Mouse (Mus musculus) heart, adult 2 months (tissue): ENCODE measurements around the gene Aqp3. TPM values are rescaled to one million over a fixed set of nuclear protein-coding genes. Genes with fewer than 3 reads are reported as not detected.
A peak's percentile ranks its signal among the peaks of the same experiment; 100 is the strongest.

Experiments
- DNase-seq, 2 experiments: peaks; one replicate each; pipeline ENCODE4 v3.0.0; 2021
- H3K27ac ChIP-seq: fragments of 200-600 bp; 2 replicates; pipeline ENCODE4 v1.8.1; 2022
- H3K27me3 ChIP-seq: fragments of 200-500 bp; 2 replicates; pipeline ENCODE4 v1.6.1; 2012; ENCODE audit warnings: mild to moderate bottlenecking, low read length, inconsistent platforms, mixed read lengths; ENCODE audit not compliant: control insufficient read depth, insufficient read depth
- H3K36me3 ChIP-seq: fragments of 200-500 bp; 2 replicates; pipeline ENCODE4 v1.6.1; 2012; ENCODE audit warnings: low read length, inconsistent platforms; ENCODE audit not compliant: control insufficient read depth, insufficient read depth
- H3K4me1 ChIP-seq: fragments of 200-500 bp; 2 replicates; pipeline ENCODE4 v1.6.1; 2011; ENCODE audit warnings: low read length; ENCODE audit not compliant: control insufficient read depth, insufficient read depth
- H3K4me3 ChIP-seq: fragments of 200-600 bp; 2 replicates; pipeline ENCODE4 v1.8.1; 2022
- H3K79me2 ChIP-seq: fragments of 200-500 bp; replicated peaks from 2 replicates; pipeline ENCODE4 v1.6.1; 2012; ENCODE audit warnings: mild to moderate bottlenecking, inconsistent platforms, low read length, moderate library complexity, mixed read lengths; ENCODE audit not compliant: control insufficient read depth, insufficient read depth
- H3K9ac ChIP-seq: fragments of 200-500 bp; 2 replicates; pipeline ENCODE4 v1.6.1; 2012; ENCODE audit warnings: low read depth, mild to moderate bottlenecking, control low read depth, inconsistent platforms, low read length, mixed read lengths
- CTCF ChIP-seq: fragments of 200-600 bp; IDR thresholded peaks from 2 replicates; pipeline ENCODE4 v1.8.1; 2022; ENCODE audit warnings: antibody characterized with exemption, mild to moderate bottlenecking, moderate library complexity
- EP300 ChIP-seq: fragments of 200-500 bp; IDR thresholded peaks from 2 replicates; pipeline ENCODE4 v1.6.1; 2011; ENCODE audit warnings: low read depth, low read length, control low read depth; ENCODE audit not compliant: insufficient read depth
- POLR2A ChIP-seq: fragments of 200-500 bp; IDR thresholded peaks from 2 replicates; pipeline ENCODE4 v1.6.1; 2011; ENCODE audit warnings: mild to moderate bottlenecking, low read depth, low read length, control low read depth; ENCODE audit not compliant: insufficient read depth
- WGBS: fragments of 180-500 bp; shearing (Covaris S2); methylation state at CpG from one replicate; pipeline ENCODE4 v1.1.7; 2018; 5-methylcytosine and 5-hydroxymethylcytosine counted together
- intact Hi-C: fragments of 180-260 bp; cut with DNase I; formaldehyde crosslinking; loops from one replicate; pipeline ENCODE4 v1.15.1; 2025
- polyA plus RNA-seq: library from polyadenylated mRNA; depleted of rRNA; stranded (reverse); fragments of >200 nt; gene quantifications from 2 replicates; pipeline ENCODE4 v1.2.3, GENCODE M21; 2012
- total RNA-seq, 2 experiments: library from RNA; stranded (reverse); gene quantifications; 2 replicates each; pipeline ENCODE4 v1.2.3; 2021

Aqp3 gene
- total and polyA plus RNA-seq, 3 experiments, result 4.2 TPM; not detected in 2

DNA sequence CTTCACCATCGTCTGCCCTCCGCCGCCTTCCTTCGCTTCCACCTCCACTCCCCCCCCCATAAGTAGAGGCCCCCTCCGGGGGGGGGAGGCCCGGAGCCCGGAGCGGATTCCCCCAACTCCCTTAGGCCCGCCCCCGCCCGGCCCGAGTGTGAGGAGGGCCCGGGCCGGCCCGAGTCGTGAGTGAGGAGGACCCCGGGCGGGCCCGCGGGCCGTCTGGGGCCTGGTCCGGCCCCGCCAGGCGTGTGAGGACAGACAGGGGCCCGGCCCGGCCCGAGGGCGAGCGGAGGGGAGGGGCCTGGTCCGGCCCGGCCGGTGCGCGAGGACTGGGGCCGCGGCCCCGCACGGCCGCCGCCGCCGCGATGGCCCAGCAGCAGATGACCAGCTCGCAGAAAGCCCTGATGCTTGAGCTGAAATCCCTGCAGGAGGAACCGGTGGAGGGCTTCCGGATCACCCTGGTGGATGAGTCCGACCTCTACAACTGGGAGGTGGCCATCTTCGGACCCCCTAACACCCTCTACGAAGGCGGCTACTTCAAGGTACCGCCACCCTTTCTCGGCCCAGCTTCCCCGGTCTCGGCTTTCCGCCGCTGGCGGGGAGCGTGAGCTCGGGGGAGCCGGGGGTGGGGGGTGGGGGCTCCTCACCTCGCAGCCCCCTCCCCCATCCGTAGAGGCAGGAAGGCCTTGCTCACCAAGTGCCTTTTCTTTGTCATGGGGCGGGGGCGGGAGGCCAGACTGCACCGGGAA lies 37.9 kb upstream of the Aqp3 start, which contains the start of gene Ube2r2:
Gene Ube2r2 (plus strand): TSS at position 33 of the 743 bp plus-strand sequence.
- intact Hi-C loops, result no loop called here
- peaks cover 5% of the 10 kb centered on the region for H3K4me1 ChIP-seq
- H3K4me3 ChIP-seq, result peak within 1 kb of the TSS; percentile 92
- H3K9ac ChIP-seq, result peak within 1 kb of the TSS; percentile 92
- under 1% methylated on average over 56 of the region's 65 CpGs for WGBS
- peak within 1 kb of the TSS; percentile 97 for H3K27ac ChIP-seq
- no peaks in the 10 kb centered on the region; the same call in 1 of the 2 replicates for H3K79me2 ChIP-seq
- 0 out of 2 replicates have a peak, but pooled peaks have one; percentile 7 for TF ChIP-seq CTCF
- no peak for TF ChIP-seq POLR2A
- TF ChIP-seq EP300, result no peak
- peak; percentile 85 to 86 for DNase-seq
- peaks cover 14% of the 10 kb centered on the region for H3K36me3 ChIP-seq
- no peaks in the 10 kb centered on the region for H3K27me3 ChIP-seq

- Histone ChIP-seq H3K9ac (peak overlapping the region; percentile 92), H3K36me3 (peaks cover 8% of the 10 kb centered on the region), H3K4me1 (peaks cover 3% of the 10 kb centered on the region; the same call in 1 of the 2 replicates), H3K27ac (peak overlapping the region; percentile 97), H3K4me3 (peak overlapping the region; percentile 92), H3K27me3 (no peaks in the 10 kb centered on the region), H3K79me2 (no peaks in the 10 kb centered on the region; the same call in 1 of the 2 replicates)
- DNase-seq, result peak; percentile 86 to 87
- intact Hi-C loops, result loop anchor here (5.0 kb wide), 1 partner anchor 257 kb away; no protein-coding TSS in a partner anchor
- TF ChIP-seq POLR2A (peak; percentile 65), CTCF (no peak), EP300 (0 out of 2 replicates have a peak, but pooled peaks have one; percentile 23)
- WGBS, result under 1% methylated on average over 21 of the region's 70 CpGs
These were observed 37.1 kb upstream of the Aqp3 start for GRCm38 (mm10) chr4:41134935-41135710.

DNA sequence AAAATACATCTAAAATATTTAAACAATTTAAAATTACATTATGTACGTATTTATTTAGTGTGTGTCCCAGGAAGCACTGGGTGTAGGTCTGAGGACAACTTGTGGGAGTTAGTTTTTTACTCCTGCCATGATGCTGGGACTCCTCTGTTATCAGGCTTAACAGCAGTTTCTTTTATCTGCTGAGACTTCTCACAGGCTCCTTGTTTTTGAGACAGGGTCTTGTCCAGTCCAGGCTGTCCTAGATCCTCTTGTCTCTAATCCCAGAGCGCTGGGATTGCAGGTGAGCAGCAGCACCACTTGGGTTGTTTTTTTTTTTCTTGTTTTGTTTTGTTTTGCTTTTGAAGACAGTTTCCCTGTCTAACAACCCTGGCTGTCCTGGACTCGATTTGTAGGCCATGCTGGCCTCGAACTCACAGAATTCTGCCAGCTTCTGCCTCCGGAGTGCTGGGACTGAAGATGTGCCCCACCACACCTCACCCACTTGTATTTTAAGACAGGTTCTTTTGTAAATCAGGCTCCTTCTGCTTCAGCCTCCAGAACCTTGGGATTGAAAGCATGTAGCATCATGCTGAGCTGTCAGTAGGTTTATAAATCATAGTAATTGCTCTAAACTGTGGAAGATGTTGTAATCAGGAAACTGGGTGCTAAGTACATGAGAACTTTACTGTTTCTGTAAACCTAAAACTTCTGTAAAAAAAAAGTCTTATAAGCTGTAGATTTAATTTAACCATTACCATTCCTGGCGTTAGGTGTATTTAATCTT lies 35.7 kb upstream of the Aqp3 start:
- H3K27ac ChIP-seq, result no peak overlapping the region; the same call in 1 of the 2 replicates
- DNase-seq, result no peak

GRCm38 (mm10) chr4:41132471-41132870 lies 34.5 kb upstream of the Aqp3 start:
- Histone ChIP-seq H3K79me2 (no peaks in the 10 kb centered on the region), H3K4me3 (no peak overlapping the region), H3K36me3 (peaks cover 3% of the 10 kb centered on the region; the same call in 1 of the 2 replicates), H3K4me1 (no peaks in the 10 kb centered on the region; the same call in 1 of the 2 replicates), H3K9ac (no peak overlapping the region), H3K27ac (no peak overlapping the region), H3K27me3 (no peaks in the 10 kb centered on the region)
- 68% methylated on average over 6 of the region's 6 CpGs for WGBS
- no peak for TF ChIP-seq POLR2A
- intact Hi-C loops, result loop anchor here (5.0 kb wide), 1 partner anchor 260 kb away; no protein-coding TSS in a partner anchor
- DNase-seq, result no peak

More for the DNA sequence above, 35.7 kb upstream of the Aqp3 start:
- TF ChIP-seq EP300, result no peak
- no peak for TF ChIP-seq CTCF
- no peak for TF ChIP-seq POLR2A
- Histone ChIP-seq H3K27me3 (no peaks in the 10 kb centered on the region), H3K79me2 (no peaks in the 10 kb centered on the region; the same call in 1 of the 2 replicates), H3K9ac (no peak overlapping the region), H3K4me3 (no peak overlapping the region), H3K36me3 (peaks cover 4% of the 10 kb centered on the region; the same call in 1 of the 2 replicates), H3K4me1 (peaks cover 3% of the 10 kb centered on the region; the same call in 1 of the 2 replicates)
- WGBS, result 91% methylated on average over 6 of the region's 6 CpGs
- intact Hi-C loops, result loop anchor here (5.0 kb wide), 1 partner anchor 259 kb away; no protein-coding TSS in a partner anchor

DNA sequence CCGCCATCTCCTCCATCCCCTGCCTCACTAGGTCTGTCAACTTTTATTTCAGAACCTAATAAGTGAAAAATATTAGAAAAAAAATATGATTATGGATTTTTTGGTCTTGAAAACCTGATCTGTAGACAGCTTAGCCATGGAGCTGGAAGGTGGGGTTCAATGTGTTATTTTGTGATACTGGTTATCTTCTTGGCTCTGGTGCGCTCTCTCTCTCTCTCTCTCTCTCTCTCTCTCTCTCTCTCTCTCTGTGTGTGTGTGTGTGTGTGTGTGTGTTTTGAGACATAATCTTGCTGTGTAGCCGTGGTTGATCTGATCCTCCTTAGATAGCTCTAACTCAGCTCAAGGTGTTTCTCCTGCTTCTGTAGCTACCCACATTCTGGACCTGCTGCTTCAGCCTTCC lies 31.9 kb upstream of the Aqp3 start:
- no peak overlapping the region for H3K27ac ChIP-seq

More for the DNA sequence above, 31.9 kb upstream of the Aqp3 start:
- Histone ChIP-seq H3K79me2 (no peaks in the 10 kb centered on the region), H3K4me1 (no peaks in the 10 kb centered on the region), H3K27me3 (no peaks in the 10 kb centered on the region), H3K4me3 (no peak overlapping the region), H3K36me3 (no peaks in the 10 kb centered on the region; the same call in 1 of the 2 replicates), H3K9ac (no peak overlapping the region)
- intact Hi-C loops, result loop anchor here (1.0 to 10.0 kb wide), 4 partner anchors 36 to 262 kb away; partner anchors contain the start of genes Nfx1 and Ubap2
- DNase-seq, result no peak
- 67% methylated on average over 3 of the region's 3 CpGs for WGBS
- TF ChIP-seq EP300, result no peak
- TF ChIP-seq POLR2A, result no peak
- TF ChIP-seq CTCF, result no peak
